Mouse (Mus musculus): ENCODE data around the gene Slc17a5. TPM values are rescaled to one million over a fixed set of nuclear protein-coding genes. Genes with fewer than 3 reads are reported as not detected.
"Not testable (repeated sequence)": the region's sequence is repeated elsewhere in the genome, so short reads cannot be mapped to it uniquely, and the experiment has no call there.

The Slc17a5 gene
- polyA plus RNA-seq, 1 experiment from 2014 or later, result 16.9 TPM

DNA sequence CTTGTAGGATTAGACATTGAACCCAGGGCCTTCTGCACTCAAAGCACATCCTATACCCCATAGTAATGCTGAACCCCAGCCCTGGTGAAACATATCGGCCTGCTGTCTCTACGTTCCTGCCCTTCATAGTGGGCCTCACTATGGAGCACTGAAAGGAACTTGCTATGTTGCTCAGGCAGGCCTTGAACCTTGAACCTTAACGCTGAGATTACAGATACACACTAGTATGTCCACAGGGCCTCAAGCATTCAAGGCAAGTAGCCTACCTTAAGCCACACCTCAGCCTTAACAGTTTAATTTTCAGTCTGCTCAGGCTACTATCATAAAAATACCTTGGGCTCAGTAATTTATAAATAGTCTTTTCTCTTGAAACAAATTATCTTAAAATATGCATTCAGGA, 95.6 kb downstream of the Slc17a5 start:
- Histone ChIP-seq H3K27me3 (ENCODE audit: control insufficient read depth, insufficient read depth, low read length) (no peaks in the 10 kb centered on the region), H3K4me2 (replicated peaks; ENCODE audit: low read depth, low read length) (no peak overlapping the region), H3K9ac (replicated peaks; ENCODE audit: low read depth, low read length) (no peak overlapping the region), H3K4me3 (ENCODE audit: low read depth, low read length) (no peak overlapping the region), H3K4me1 (ENCODE audit: control insufficient read depth, insufficient read depth, low read length) (no peaks in the 10 kb centered on the region), H3K9me3 (ENCODE audit: control insufficient read depth, low read depth, low read length) (no peaks in the 10 kb centered on the region), H3K27ac (ENCODE audit: low read length) (no peak overlapping the region), H3K36me3 (ENCODE audit: control insufficient read depth, insufficient read depth, low read length) (no peaks in the 10 kb centered on the region)
- WGBS, result 89% methylated on average over 3 of the region's 3 CpGs
- no peak for ATAC-seq (ENCODE audit: insufficient number of reproducible peaks, insufficient read depth, low FRiP score, low read depth)

DNA sequence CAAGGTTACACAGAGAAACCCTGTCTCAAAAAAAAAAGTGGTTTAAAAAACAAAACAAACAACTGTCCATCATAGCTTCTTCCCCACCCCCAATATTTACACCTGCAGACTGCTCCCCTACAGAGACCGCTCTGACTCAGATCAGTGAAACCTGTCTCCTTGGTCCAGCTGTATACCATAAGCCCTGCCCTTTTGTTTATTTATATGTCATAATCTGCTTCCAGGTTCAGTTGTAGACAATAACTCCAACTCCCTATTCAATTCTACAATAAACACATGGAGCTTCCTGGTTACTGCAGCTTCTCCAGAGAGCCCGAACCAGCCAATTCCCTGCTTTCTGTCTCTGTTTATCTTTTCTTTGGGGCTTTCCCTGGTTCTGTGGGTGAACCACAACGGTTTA, 96.7 kb downstream of the Slc17a5 start:
- 65% methylated on average over 3 of the region's 3 CpGs for WGBS
- ATAC-seq (ENCODE audit: insufficient number of reproducible peaks, insufficient read depth, low FRiP score, low read depth), result no peak
- no peak overlapping the region for H3K4me2 ChIP-seq (replicated peaks; ENCODE audit: low read depth, low read length)
- H3K36me3 ChIP-seq (ENCODE audit: control insufficient read depth, insufficient read depth, low read length), result no peaks in the 10 kb centered on the region
- no peaks in the 10 kb centered on the region for H3K4me1 ChIP-seq (ENCODE audit: control insufficient read depth, insufficient read depth, low read length)
- H3K4me3 ChIP-seq (ENCODE audit: low read depth, low read length), result no peak overlapping the region
- H3K27me3 ChIP-seq (ENCODE audit: control insufficient read depth, insufficient read depth, low read length), result no peaks in the 10 kb centered on the region
- no peaks in the 10 kb centered on the region for H3K9me3 ChIP-seq (ENCODE audit: control insufficient read depth, low read depth, low read length)
- no peak overlapping the region for H3K27ac ChIP-seq (ENCODE audit: low read length)
- H3K9ac ChIP-seq (replicated peaks; ENCODE audit: low read depth, low read length), result no peak overlapping the region

DNA sequence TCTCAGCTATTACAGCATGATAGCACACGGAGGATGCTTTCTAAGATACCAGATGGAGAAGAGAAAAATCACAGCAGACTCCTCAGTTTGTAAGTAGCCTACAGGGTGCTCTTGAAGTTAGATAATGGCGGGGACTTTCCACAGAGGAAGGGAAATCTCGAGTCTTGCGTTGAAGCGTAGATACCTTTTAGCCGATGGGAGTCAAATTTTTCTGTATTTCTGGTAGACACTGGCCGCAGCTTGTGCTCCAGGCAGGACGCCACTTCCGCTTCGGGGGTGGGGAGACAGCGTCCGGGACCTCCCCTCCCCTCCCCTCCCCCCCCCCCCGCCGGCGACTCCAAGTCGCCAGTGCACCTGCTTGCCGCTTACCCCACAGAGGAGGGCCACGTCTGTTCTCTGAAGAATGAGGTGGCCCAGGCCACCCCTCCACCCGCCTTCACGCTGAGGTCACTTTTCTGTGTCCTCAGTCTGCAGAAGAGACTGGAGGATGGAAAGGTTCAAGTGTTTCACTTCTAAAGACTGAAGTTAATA, 98.9 kb downstream of the Slc17a5 start, which contains the start of gene Eef1a1:
Eef1a1 (minus strand) TSS at position 262 of the 531 bp plus-strand sequence.
- peak within 1 kb of the TSS; percentile 39 for H3K4me3 ChIP-seq (ENCODE audit: low read depth, low read length)
- H3K4me2 ChIP-seq (replicated peaks; ENCODE audit: low read depth, low read length), result peak within 1 kb of the TSS; percentile 60
- H3K36me3 ChIP-seq (ENCODE audit: control insufficient read depth, insufficient read depth, low read length), result no peaks in the 10 kb centered on the region
- no peaks in the 10 kb centered on the region for H3K4me1 ChIP-seq (ENCODE audit: control insufficient read depth, insufficient read depth, low read length)
- peak within 1 kb of the TSS; percentile 74; the same call in 1 of the 2 replicates for H3K27ac ChIP-seq (ENCODE audit: low read length)
- peak within 1 kb of the TSS; percentile 33 for H3K9ac ChIP-seq (replicated peaks; ENCODE audit: low read depth, low read length)
- WGBS, result 2% methylated on average over 16 of the region's 20 CpGs
- H3K9me3 ChIP-seq (ENCODE audit: control insufficient read depth, low read depth, low read length), result no peaks in the 10 kb centered on the region
- ATAC-seq (ENCODE audit: insufficient number of reproducible peaks, insufficient read depth, low FRiP score, low read depth), result peak; percentile 57; the same call in 1 of the 2 replicates
- no peaks in the 10 kb centered on the region for H3K27me3 ChIP-seq (ENCODE audit: control insufficient read depth, insufficient read depth, low read length)

DNA sequence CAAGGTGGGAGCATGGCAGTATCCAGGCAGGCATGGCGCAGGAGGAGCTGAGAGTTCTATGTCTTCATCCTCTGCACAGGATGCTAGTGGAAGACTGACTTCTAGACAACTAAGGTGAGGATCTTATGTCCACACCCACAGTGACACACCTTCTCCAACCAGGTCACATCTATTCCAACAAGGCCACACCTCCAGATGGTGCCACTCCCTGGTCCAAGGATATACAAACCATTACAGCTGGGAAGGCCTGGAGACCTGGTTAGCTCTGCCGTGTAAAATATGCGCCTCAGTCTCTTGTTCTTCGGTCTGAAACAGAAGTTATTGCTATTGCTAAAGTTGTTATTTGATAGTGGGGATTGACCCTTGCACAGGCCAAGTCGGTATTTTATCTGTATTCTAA, 99.8 kb downstream of the Slc17a5 start:
- H3K4me2 ChIP-seq (replicated peaks; ENCODE audit: low read depth, low read length); H3K9ac ChIP-seq (replicated peaks; ENCODE audit: low read depth, low read length); H3K27ac ChIP-seq (ENCODE audit: low read length); H3K27me3 ChIP-seq (ENCODE audit: control insufficient read depth, insufficient read depth, low read length); H3K4me3 ChIP-seq (ENCODE audit: low read depth, low read length); ATAC-seq (ENCODE audit: insufficient number of reproducible peaks, insufficient read depth, low FRiP score, low read depth); H3K36me3 ChIP-seq (ENCODE audit: control insufficient read depth, insufficient read depth, low read length); H3K9me3 ChIP-seq (ENCODE audit: control insufficient read depth, low read depth, low read length); H3K4me1 ChIP-seq (ENCODE audit: control insufficient read depth, insufficient read depth, low read length): not testable (repeated sequence)
- WGBS, result 91% methylated on average over 5 of the region's 5 CpGs

Other genes with a start within 250 kb of the Slc17a5 start
- 1.2 and 1.9 TPM in 2 replicates for gene Gsta2, start 232.3 kb downstream of the Slc17a5 start, polyA plus RNA-seq (2014; fragmentation: Nextera tagmentation; extraction: Ambion mirVana)
- 0.45 TPM in 1 of 2 replicates, not detected in the other for gene Dppa5a, start 219.9 kb downstream of the Slc17a5 start, polyA plus RNA-seq (2014; fragmentation: Nextera tagmentation; extraction: Ambion mirVana)
- 0.35 and 0.74 TPM in 2 replicates for gene Ooep, start 209.3 kb downstream of the Slc17a5 start, polyA plus RNA-seq (2014; fragmentation: Nextera tagmentation; extraction: Ambion mirVana)
- gene Ddx43, start 192.3 kb downstream of the Slc17a5 start, polyA plus RNA-seq (2014; fragmentation: Nextera tagmentation; extraction: Ambion mirVana), result 0.29 and 0.51 TPM in 2 replicates
- 2.7 and 3.3 TPM in 2 replicates for gene Cgas, start 144.8 kb downstream of the Slc17a5 start, polyA plus RNA-seq (2014; fragmentation: Nextera tagmentation; extraction: Ambion mirVana)
- gene Mto1, start 139.8 kb downstream of the Slc17a5 start, polyA plus RNA-seq (2014; fragmentation: Nextera tagmentation; extraction: Ambion mirVana), result 24.6 and 27.1 TPM in 2 replicates
- gene Gm17324, start 139.3 kb downstream of the Slc17a5 start, polyA plus RNA-seq (2014; fragmentation: Nextera tagmentation; extraction: Ambion mirVana), result 0.80 and 0.90 TPM in 2 replicates
- 5,753 and 5,798 TPM in 2 replicates for gene Eef1a1, start 98.9 kb downstream of the Slc17a5 start, polyA plus RNA-seq (2014; fragmentation: Nextera tagmentation; extraction: Ambion mirVana)
- 11.7 and 14.6 TPM in 2 replicates for gene Cd109, start 27.5 kb upstream of the Slc17a5 start, polyA plus RNA-seq (2014; fragmentation: Nextera tagmentation; extraction: Ambion mirVana)